Mouse (Mus musculus) layer of hippocampus, postnatal 14 days (tissue): ENCODE measurements around the gene Ticrr. TPM values are rescaled to one million over a fixed set of nuclear protein-coding genes. Genes with fewer than 3 reads are reported as not detected.

Source experiments
- DNase-seq, 2 experiments: peaks; one replicate each; pipeline ENCODE4 v3.0.0; 2021 to 2022; ENCODE audit warnings: low spot score in 2 of 2, mixed read lengths in 1 of 2
- total RNA-seq, 2 experiments: library from RNA; stranded (reverse); gene quantifications; 2 replicates each; pipeline ENCODE4 v1.2.3; 2021

The Ticrr gene
- total RNA-seq, 2 experiments from 2014 or later = 0.45 to 0.97 TPM

GRCm38 (mm10) chr7:79744051-79744450 is 84.1 kb downstream of the Ticrr start:
- no peak for DNase-seq

GRCm38 (mm10) chr7:79744585-79744984 is 84.6 kb downstream of the Ticrr start:
- no peak for DNase-seq

- DNase-seq = no peak
Observed at GRCm38 (mm10) chr7:79747659-79748058, 87.7 kb downstream of the Ticrr start.

Other genes with a start within 250 kb of the Ticrr start
- gene Polg, start 193.8 kb upstream of the Ticrr start, total RNA-seq = 10 to 100 TPM; 84.1 to 90.7 TPM
- 1 to 10 TPM; 1.1 to 2.2 TPM for gene Rhcg, start 42.5 kb upstream of the Ticrr start, total RNA-seq
- gene Kif7, start 55.5 kb downstream of the Ticrr start, total RNA-seq = 1 to 10 TPM; 3.0 to 3.2 TPM
- gene Plin1, start 72.7 kb downstream of the Ticrr start, total RNA-seq = under 1 TPM; 0.58 to 0.83 TPM
- gene Pex11a, start 82.9 kb downstream of the Ticrr start, total RNA-seq = 10 to 100 TPM; 11.0 to 14.3 TPM
- under 1 TPM; 0.17 to 0.60 TPM for gene Wdr93, start 83.0 kb downstream of the Ticrr start, total RNA-seq
- under 1 TPM; 0.60 TPM for gene Mesp1, start 133.6 kb downstream of the Ticrr start, total RNA-seq
- gene Mesp2, start 150.5 kb downstream of the Ticrr start, total RNA-seq = 1 to 10 TPM; 1.2 to 1.9 TPM
- gene Anpep, start 200.9 kb downstream of the Ticrr start, total RNA-seq = 1 to 10 TPM; 4.6 to 5.3 TPM